ENCODE assay signal across 14 mouse cellular contexts in genomic region chr7:45075405-45075804, GRCm38 (mm10). TPM values are rescaled to one million over a fixed set of nuclear protein-coding genes. Genes with fewer than 3 reads are reported as not detected.
DNase-seq lines count a peak whose midpoint lies in the region; ATAC-seq lines count a peak whose summit lies in the region.
"Had no signal": no experiment of that assay in that cellular context is flagged by ENCODE, and none has a peak within 500 bp of the region (broad histone marks: within the 10 kb centered on the region; RNA-seq: fewer than 3 reads in every experiment).

No protein-coding gene starts in this region.

- WGBS in hindbrain, embryonic 13.5 days: 90% methylated on average over 4 of the region's 4 CpGs
- WGBS in hindbrain, embryonic 10.5 days: 90% methylated on average over 4 of the region's 4 CpGs
- 66% methylated on average over 4 of the region's 4 CpGs for WGBS in liver, embryonic 15.5 days (ENCODE audit: insufficient replicate concordance)

- peaks cover 44% of the 10 kb centered on the region for H3K36me3 ChIP-seq in hindbrain, embryonic 13.5 days
- H3K36me3 ChIP-seq in hindbrain, embryonic 10.5 days: peaks cover 52% of the 10 kb centered on the region
- H3K36me3 ChIP-seq in liver, embryonic 15.5 days (replicated peaks): peaks cover 41% of the 10 kb centered on the region

- no peaks in the 10 kb centered on the region for H3K27me3 ChIP-seq in hindbrain, embryonic 13.5 days
- no peaks in the 10 kb centered on the region for H3K27me3 ChIP-seq in hindbrain, embryonic 10.5 days (ENCODE audit: insufficient read depth, poor library complexity, severe bottlenecking)
- no peaks in the 10 kb centered on the region for H3K27me3 ChIP-seq in liver, embryonic 15.5 days
- H3K27me3 ChIP-seq: embryonic facial prominence, embryonic 15.5 days; megakaryocyte, embryonic 14.5 days had no signal

- no peak overlapping the region for H3K4me3 ChIP-seq in hindbrain, embryonic 13.5 days
- no peak overlapping the region for H3K4me3 ChIP-seq in hindbrain, embryonic 10.5 days
- H3K4me3 ChIP-seq in liver, embryonic 15.5 days (replicated peaks): no peak overlapping the region
- H3K4me3 ChIP-seq: embryonic facial prominence, embryonic 15.5 days; megakaryocyte, embryonic 14.5 days had no signal

- DNase-seq in hindbrain, embryonic 10.5 days (ENCODE audit: low spot score): no peak
- peak; percentile 29 for DNase-seq in MN1 (ENCODE audit: low spot score)
- peak; percentile 57 for DNase-seq in gastrocnemius, postnatal 14 days
- DNase-seq in urinary bladder, postnatal 10 days (ENCODE audit: low spot score): no peak
- DNase-seq: cerebellum, adult 11-12 months; thymus, postnatal 4 days had no signal

- intact Hi-C loops in gastrocnemius, postnatal 14 days (cut with DNase I; ENCODE audit: low total_unique reads): no loop called here

- no peak for ATAC-seq in hindbrain, embryonic 13.5 days (ENCODE audit: low FRiP score)
- ATAC-seq in liver, embryonic 15.5 days (ENCODE audit: insufficient read depth): peak; percentile 10; the same call in 1 of the 2 replicates
- no peak for ATAC-seq in megakaryocyte, adult 5-6 weeks (ENCODE audit: poor library complexity, severe bottlenecking)
- ATAC-seq in activated CD4-positive, CD25-positive, alpha-beta regulatory T cell, adult 4 months: no peak

- no peak overlapping the region for H3K4me2 ChIP-seq in hindbrain, embryonic 13.5 days
- H3K4me2 ChIP-seq in liver, embryonic 15.5 days: no peak overlapping the region
- H3K4me2 ChIP-seq: embryonic facial prominence, embryonic 15.5 days; hindbrain, embryonic 14.5 days had no signal

- no peaks in the 10 kb centered on the region for H3K9me3 ChIP-seq in hindbrain, embryonic 13.5 days
- H3K9me3 ChIP-seq in hindbrain, embryonic 10.5 days: no peaks in the 10 kb centered on the region
- no peaks in the 10 kb centered on the region for H3K9me3 ChIP-seq in liver, embryonic 15.5 days (replicated peaks)
- H3K9me3 ChIP-seq: embryonic facial prominence, embryonic 15.5 days; megakaryocyte, embryonic 14.5 days had no signal

- no peak overlapping the region for H3K27ac ChIP-seq in hindbrain, embryonic 13.5 days
- no peak overlapping the region for H3K27ac ChIP-seq in hindbrain, embryonic 10.5 days
- no peak overlapping the region for H3K27ac ChIP-seq in liver, embryonic 15.5 days (replicated peaks)
- H3K27ac ChIP-seq: embryonic facial prominence, embryonic 15.5 days; hindbrain, embryonic 14.5 days; liver, embryonic 14.5 days had no signal

- H3K9ac ChIP-seq in hindbrain, embryonic 13.5 days: 0 out of 2 replicates have a peak overlapping the region, but pooled peaks have one; percentile 11
- H3K9ac ChIP-seq in liver, embryonic 15.5 days: no peak overlapping the region
- H3K9ac ChIP-seq: embryonic facial prominence, embryonic 15.5 days; hindbrain, embryonic 14.5 days; liver, embryonic 14.5 days had no signal

- no peaks in the 10 kb centered on the region for H3K4me1 ChIP-seq in hindbrain, embryonic 13.5 days (replicated peaks)
- H3K4me1 ChIP-seq in hindbrain, embryonic 10.5 days (replicated peaks): 0 out of 2 replicates have a peak, but pooled peaks cover 4% of the 10 kb centered on the region
- H3K4me1 ChIP-seq in liver, embryonic 15.5 days (replicated peaks): peaks cover 41% of the 10 kb centered on the region

RNA-seq across cellular contexts. Expression of gene Prrg2, which starts 12.9 kb away (rescaled TPM):
- polyA plus RNA-seq in hindbrain, embryonic 13.5 days (2015; fragmentation: Nextera tagmentation; extraction: Ambion mirVana): 14.8 and 17.1 TPM in 2 replicates
- polyA plus RNA-seq in hindbrain, embryonic 10.5 days (2016; fragmentation: Nextera tagmentation; extraction: Ambion mirVana): 16.9 and 18.6 TPM in 2 replicates
- 1 to 10 TPM; 7.2 to 7.6 TPM for total RNA-seq in gastrocnemius, postnatal 14 days (2021)
- 8.5 and 9.0 TPM in 2 replicates for polyA plus RNA-seq in liver, embryonic 15.5 days (2015; fragmentation: Nextera tagmentation; extraction: Ambion mirVana)
- total RNA-seq in megakaryocyte, adult 5-6 weeks (2015): 6.6 and 8.9 TPM in 2 replicates
- total RNA-seq in megakaryocyte, adult 5-6 weeks (2017): 5.4 TPM in 2 replicates
- polyA plus RNA-seq in activated CD4-positive, CD25-positive, alpha-beta regulatory T cell, adult 4 months (2017; shearing (Covaris generic)): 1 to 10 TPM in 1 of 2 experiments, under 1 TPM in 1; 0.41 to 1.2 TPM

RNA-seq across cellular contexts. Expression of gene Nosip, which starts 13.2 kb away (rescaled TPM):
- polyA plus RNA-seq in hindbrain, embryonic 13.5 days (2015; fragmentation: Nextera tagmentation; extraction: Ambion mirVana): 58.0 and 58.5 TPM in 2 replicates
- 67.8 and 70.7 TPM in 2 replicates for polyA plus RNA-seq in hindbrain, embryonic 10.5 days (2016; fragmentation: Nextera tagmentation; extraction: Ambion mirVana)
- total RNA-seq in gastrocnemius, postnatal 14 days (2021): 10 to 100 TPM; 34.3 to 35.2 TPM
- 25.9 and 27.4 TPM in 2 replicates for polyA plus RNA-seq in liver, embryonic 15.5 days (2015; fragmentation: Nextera tagmentation; extraction: Ambion mirVana)
- total RNA-seq in megakaryocyte, adult 5-6 weeks (2015): 41.4 and 46.3 TPM in 2 replicates
- 54.2 and 56.8 TPM in 2 replicates for total RNA-seq in megakaryocyte, adult 5-6 weeks (2017)
- 100 to 1,000 TPM; 143 to 161 TPM for polyA plus RNA-seq in activated CD4-positive, CD25-positive, alpha-beta regulatory T cell, adult 4 months (2017; shearing (Covaris generic))

RNA-seq across cellular contexts. Expression of gene Rcn3, which starts 16.6 kb away (rescaled TPM):
- 93.8 and 103 TPM in 2 replicates for polyA plus RNA-seq in hindbrain, embryonic 13.5 days (2015; fragmentation: Nextera tagmentation; extraction: Ambion mirVana)
- 127 and 135 TPM in 2 replicates for polyA plus RNA-seq in hindbrain, embryonic 10.5 days (2016; fragmentation: Nextera tagmentation; extraction: Ambion mirVana)
- 10 to 100 TPM; 57.2 to 80.5 TPM for total RNA-seq in gastrocnemius, postnatal 14 days (2021)
- 26.3 and 26.6 TPM in 2 replicates for polyA plus RNA-seq in liver, embryonic 15.5 days (2015; fragmentation: Nextera tagmentation; extraction: Ambion mirVana)
- total RNA-seq in megakaryocyte, adult 5-6 weeks (2015): 4.5 and 5.8 TPM in 2 replicates
- total RNA-seq in megakaryocyte, adult 5-6 weeks (2017): 7.8 and 18.1 TPM in 2 replicates
- 1 to 10 TPM; 4.7 to 5.4 TPM for polyA plus RNA-seq in activated CD4-positive, CD25-positive, alpha-beta regulatory T cell, adult 4 months (2017; shearing (Covaris generic))

RNA-seq across cellular contexts. Expression of gene Prr12, which starts 22.7 kb away (rescaled TPM):
- polyA plus RNA-seq in hindbrain, embryonic 13.5 days (2015; fragmentation: Nextera tagmentation; extraction: Ambion mirVana): 13.8 and 14.5 TPM in 2 replicates
- 11.9 and 13.4 TPM in 2 replicates for polyA plus RNA-seq in hindbrain, embryonic 10.5 days (2016; fragmentation: Nextera tagmentation; extraction: Ambion mirVana)
- total RNA-seq in gastrocnemius, postnatal 14 days (2021): 10 to 100 TPM; 17.9 to 29.6 TPM
- 2.1 and 2.3 TPM in 2 replicates for polyA plus RNA-seq in liver, embryonic 15.5 days (2015; fragmentation: Nextera tagmentation; extraction: Ambion mirVana)
- total RNA-seq in megakaryocyte, adult 5-6 weeks (2015): 15.4 and 16.3 TPM in 2 replicates
- total RNA-seq in megakaryocyte, adult 5-6 weeks (2017): 1.9 and 3.0 TPM in 2 replicates
- 10 to 100 TPM in 1 of 2 experiments, 1 to 10 TPM in 1; 9.5 to 11.4 TPM for polyA plus RNA-seq in activated CD4-positive, CD25-positive, alpha-beta regulatory T cell, adult 4 months (2017; shearing (Covaris generic))

RNA-seq across cellular contexts. Expression of gene Fcgrt, which starts 28.2 kb away (rescaled TPM):
- polyA plus RNA-seq in hindbrain, embryonic 13.5 days (2015; fragmentation: Nextera tagmentation; extraction: Ambion mirVana): 26.9 and 28.3 TPM in 2 replicates
- 9.9 and 13.1 TPM in 2 replicates for polyA plus RNA-seq in hindbrain, embryonic 10.5 days (2016; fragmentation: Nextera tagmentation; extraction: Ambion mirVana)
- total RNA-seq in gastrocnemius, postnatal 14 days (2021): 10 to 100 TPM; 62.5 to 64.4 TPM
- polyA plus RNA-seq in liver, embryonic 15.5 days (2015; fragmentation: Nextera tagmentation; extraction: Ambion mirVana): 43.6 and 51.2 TPM in 2 replicates
- 22.0 and 22.5 TPM in 2 replicates for total RNA-seq in megakaryocyte, adult 5-6 weeks (2015)
- total RNA-seq in megakaryocyte, adult 5-6 weeks (2017): 64.1 and 69.0 TPM in 2 replicates
- 1 to 10 TPM in 1 of 2 experiments, under 1 TPM in 1; 0.78 to 1.1 TPM for polyA plus RNA-seq in activated CD4-positive, CD25-positive, alpha-beta regulatory T cell, adult 4 months (2017; shearing (Covaris generic))

Comparison
In these comparisons a context has a peak if more than half of its experiments do, and no peak if none do; other contexts are left out.
1. DNase-seq: peak in MN1 (single experiment) and gastrocnemius, postnatal 14 days (single experiment); none in hindbrain, embryonic 10.5 days (single experiment) and urinary bladder, postnatal 10 days (single experiment).